Mouse (Mus musculus): ENCODE data around the gene Evc.
A peak's percentile ranks its signal among the peaks of the same experiment; 100 is the strongest.

The Evc gene

DNA sequence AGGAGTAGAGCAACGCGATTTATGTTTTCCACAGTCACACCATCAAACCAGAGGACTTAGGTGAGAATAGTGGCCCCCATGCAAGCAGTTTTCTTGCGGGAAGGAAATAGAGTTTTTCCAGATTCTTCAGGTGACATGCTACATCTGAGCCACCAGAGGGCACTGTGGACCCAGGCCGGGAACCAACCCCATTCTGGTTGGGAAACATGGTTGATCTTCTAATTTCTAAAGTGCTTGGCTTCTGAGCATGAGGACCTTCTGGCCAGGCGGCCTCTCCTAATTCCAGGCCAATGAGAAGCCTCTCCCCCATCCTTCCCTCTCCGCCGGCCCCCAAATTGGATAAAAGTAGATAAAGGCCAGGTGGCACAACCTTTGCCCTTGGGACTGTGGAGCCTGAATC lies 38.3 kb downstream of the Evc start:
- peak in 1 of 2 experiments; percentile 5 for DNase-seq

DNA sequence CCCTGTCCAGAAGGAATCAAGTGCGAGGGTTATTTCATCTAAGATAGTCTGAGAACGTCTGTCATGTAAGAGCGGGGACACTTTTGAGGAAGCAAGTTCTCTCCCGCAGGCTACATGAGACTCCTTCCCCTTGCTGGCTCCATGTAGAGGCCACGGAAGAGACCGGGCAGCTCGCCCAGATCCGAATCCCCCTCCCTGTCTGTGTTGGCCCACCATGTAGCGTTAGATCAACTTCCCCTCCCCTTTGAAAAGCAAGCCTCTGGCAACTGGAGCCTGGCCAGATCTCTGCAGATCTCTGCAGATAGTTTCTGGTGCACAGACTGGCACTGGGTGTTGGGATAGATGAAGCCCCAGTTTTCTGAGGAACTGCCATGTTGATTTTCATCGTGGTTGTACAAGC lies 40.0 kb downstream of the Evc start:
- DNase-seq = no peak

DNA sequence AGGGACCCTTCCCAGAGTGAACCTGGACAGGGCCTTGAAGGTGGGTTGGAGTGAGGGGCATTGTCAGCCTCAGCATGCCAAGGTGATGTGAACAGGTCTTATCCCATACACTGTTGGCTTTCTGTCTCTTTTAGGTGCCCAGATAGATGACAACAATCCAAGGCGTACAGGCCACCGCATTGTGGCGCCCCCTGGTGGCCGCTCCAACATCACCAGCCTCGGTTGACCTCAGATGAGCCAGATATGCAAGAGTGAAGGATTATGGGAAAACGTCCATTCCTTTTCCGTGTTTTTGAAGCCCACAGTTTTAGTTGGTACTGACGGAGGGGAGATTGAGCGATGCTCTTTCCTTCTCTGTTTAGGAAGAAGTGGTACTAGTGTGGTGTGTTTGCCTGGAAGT lies 45.7 kb downstream of the Evc start:
- no peak for DNase-seq

DNA sequence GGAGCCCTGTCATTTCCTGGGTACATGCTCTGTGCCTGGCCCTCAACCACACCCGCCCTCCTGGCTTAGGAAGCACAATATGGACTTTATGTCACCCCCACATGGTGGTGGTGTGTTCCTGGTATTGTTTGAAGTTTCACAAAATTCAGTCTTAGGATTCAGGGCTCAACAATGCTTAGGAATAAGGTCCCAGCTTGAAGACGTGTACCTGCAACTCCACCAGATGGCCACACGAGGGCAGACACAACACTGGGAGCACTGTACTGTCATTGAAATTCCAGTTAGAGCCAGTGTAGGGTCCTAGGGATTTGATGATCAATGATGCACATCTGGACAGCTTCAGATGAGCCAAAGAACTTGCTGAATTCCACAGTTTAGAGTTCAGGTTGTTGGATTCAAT lies 47.5 kb downstream of the Evc start:
- peak in 1 of 2 experiments; percentile 7 for DNase-seq

DNA sequence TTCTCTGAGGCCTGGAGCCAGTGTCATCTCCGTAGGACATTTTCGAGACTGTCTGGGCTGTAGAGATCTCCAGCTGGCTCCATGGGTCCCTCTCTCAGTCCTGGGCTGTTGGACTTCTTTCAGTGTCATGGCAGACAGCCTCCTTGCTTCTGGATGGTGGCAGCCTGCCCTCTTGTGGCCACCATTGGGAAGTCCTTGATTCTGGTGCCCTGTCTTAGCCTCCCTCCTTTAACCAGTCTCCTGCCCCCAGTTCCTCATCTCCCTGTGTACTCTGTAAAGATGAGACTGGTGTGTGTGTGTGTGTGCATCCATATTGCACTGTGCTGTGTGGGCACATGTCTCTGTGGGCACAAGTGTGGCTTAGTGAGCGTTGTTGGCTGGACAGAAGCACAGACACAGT lies 48.3 kb downstream of the Evc start:
- DNase-seq = peak in 1 of 2 experiments; percentile 19

DNA sequence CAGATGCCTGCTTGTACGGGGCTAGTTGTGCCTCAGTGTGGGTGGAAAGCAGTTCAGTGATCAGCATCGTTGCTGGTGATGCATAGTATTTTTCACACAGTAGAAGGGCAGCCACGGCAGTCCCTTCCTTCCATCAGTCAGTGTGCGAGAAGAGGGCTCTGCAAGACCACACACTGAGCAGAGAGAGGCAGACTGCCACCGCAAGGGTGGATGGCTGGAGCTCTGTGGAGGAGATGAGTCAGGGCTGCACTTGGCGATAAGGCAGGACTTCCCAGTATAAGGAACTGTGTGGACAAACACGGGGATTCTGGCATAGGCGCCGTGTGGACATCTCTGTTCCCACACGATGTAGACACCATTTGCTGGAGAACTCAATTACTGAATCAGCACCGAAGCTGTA lies 55.7 kb downstream of the Evc start:
- DNase-seq = no peak

DNA sequence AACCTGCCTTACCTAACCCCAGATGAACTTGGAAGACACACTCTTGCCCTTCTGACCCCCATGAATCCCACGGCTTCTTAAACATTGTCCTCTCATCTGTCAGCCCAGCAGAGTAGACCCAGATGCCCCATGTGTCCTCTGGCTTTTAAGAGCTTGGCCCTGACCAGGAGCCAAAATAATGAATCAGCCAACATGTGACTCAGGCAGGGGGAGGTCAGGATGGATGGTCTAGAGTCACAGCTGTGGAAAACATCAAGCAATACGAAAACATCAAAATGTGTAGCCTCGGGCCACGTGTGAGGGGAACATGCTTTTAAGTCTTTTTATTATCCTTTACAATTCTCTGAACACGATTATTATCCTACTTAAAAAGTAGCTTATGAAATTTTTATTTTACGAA lies 72.9 kb downstream of the Evc start:
- DNase-seq = no peak

DNA sequence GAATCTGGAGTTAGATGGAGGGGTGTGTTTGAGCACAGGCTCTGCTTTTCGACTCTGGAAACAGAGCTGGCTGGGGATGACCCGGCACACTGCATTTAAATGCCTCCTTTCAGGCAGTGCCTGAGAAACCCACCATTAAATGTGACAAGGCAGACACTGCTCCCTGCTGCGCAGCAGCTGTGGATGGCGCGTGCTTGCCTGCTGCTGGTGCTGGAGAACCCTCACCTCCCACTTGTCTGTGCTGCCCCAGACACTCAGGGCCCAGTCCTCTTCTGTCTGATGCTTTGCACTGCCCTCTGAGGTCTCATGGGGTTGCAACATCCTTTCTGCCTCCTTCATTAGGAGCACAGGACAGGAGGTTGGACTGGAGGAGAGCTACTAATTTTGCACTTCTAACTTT lies 75.0 kb downstream of the Evc start:
- no peak for DNase-seq

DNA sequence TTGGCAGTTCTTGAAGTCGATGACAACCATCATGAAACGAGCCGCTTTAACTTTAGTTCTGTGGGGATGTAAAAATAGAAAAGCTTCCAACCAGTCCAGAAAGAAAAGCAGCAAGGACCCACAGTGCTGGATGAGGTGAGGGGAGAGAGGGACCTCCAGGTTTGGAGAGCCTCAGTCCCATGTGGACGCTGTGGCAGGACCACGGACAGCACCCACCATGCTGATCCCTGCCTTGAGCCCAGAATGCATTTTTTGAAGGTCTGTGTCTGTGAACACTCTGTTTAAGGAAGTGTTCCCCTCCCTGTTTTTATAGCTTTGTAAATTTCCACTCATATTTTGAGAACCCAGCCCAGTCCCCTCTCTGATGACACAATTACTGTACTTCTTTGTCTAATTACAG lies 79.5 kb downstream of the Evc start:
- DNase-seq = no peak

DNA sequence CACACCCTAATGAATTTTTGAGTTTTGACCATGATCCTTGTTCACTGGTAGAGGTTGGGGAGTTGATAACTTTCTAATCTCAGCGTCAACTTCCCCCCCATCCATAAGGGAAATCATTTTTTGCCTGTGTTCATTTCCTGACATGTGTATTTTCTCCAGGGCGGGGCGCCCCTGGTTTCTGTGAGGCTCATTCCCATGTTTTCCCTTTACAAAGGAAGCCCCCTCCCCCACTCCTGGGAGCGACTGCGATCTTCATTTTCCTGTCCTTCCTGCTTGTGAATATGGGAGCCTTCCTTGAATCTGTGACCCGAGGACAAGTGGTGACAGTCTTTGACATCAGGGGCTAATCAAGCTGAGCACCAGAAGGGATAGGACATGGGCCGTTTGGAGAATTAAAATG lies 79.9 kb downstream of the Evc start:
- no peak for DNase-seq

DNA sequence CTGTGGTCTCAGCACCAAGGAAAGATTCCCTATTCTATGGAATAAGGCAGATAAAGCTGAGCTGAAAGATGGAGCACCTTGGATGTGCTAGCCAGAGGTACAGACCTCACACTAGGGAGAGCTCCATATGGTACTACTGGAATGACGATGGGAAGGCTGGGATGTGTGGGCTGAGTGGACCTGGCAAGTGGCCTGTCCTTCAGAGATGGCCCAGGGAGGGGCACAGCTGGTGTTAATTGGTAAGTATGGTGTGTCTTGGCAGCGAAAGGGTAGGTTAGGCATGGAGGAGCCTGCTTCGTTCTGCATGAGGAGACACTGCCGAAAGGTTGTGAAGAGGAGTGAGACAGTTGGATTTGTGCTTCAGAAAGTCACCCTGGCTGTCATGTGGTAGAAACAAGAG lies 82.2 kb downstream of the Evc start:
- DNase-seq = no peak

DNA sequence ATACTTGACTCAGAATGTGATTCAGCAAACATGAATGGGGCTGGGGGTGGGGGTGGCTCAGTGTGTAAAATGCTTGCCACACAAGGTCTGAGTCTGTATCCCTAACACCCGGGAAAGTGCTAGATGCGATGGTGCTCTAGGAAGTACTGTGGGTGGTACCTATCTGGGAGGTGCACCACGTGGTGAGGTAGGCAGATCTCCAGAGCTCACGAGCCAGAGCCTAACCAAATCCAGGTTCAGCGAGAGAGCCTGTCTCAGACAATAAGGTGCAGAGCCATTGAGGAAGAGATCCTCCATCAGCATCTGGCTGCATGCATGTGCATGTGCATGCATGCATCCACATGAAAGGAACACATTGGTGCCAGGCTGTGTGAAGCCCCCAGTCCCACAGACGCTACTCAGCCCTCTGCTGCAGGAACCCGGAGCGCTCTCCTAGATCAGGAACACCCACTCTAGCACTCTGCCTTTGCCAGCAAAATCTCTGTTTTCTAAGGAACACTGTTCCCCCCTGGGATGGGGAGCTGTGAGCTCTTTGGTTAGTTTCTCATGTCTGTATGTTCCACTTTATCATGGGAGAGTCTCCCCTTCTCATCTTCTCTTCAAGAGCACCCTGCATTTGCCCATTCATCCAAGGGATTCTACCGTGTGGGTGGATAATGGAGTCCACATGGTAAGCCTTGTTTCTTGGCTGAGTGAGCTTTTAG lies 84.4 kb downstream of the Evc start:
- DNase-seq = no peak

DNA sequence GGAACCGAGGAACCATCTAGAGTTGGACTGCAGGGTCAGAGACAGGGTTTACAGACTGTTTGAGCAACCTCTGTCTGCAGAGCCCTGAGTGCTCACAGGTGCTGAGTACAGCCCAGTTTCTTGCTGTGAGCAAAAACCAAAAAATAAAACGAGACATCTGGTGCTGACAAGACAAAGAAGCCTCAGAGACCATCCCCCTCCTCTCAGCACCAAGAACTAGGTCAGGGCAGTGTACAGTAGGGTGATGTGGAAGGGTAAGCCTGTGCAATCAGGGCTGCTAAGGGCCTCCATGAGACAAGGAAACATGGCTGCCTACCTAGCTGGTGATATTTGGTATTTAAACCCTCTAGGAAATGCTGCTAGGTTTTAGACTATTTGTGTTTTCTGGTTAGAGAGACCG lies 85.1 kb downstream of the Evc start:
- DNase-seq = no peak

DNA sequence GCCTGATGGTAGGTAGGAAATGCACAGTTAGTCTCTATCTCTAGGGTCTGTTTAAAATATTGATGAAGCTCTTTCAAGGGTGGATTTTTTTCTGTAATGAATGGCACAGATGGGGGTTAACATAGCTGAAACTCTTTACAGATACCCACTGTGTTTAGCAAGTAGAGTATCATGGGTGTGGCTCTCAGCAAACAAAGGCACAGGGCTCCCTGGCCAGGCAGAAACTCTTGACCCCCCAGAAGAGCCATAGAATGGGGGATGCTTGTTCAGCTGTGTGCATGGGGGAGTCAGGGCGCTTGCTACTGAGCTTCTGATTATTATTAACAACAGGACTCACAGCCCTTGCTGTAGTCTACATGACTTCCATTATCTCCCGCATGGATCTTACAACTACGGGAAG lies 87.8 kb downstream of the Evc start:
- no peak for DNase-seq

DNA sequence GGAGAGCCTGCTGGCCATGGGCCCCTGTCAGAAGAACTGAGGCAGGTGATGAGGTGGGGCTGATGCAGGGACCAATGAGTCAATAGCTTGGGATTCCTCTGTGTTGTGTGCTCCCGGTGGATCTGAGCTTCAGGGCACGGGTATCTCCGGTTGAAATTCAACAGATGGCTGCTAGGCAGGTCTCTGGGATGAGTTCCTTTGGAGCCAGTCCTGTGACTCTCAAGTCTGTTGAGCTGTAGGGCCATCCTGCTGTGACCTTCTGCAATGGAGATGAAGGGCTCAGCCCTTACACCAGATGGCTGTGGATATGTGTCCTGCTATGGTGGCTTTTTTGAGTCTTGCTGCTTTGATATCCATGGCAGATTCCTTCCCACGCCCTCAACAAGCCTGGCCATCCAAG lies 89.2 kb downstream of the Evc start:
- no peak for DNase-seq

DNA sequence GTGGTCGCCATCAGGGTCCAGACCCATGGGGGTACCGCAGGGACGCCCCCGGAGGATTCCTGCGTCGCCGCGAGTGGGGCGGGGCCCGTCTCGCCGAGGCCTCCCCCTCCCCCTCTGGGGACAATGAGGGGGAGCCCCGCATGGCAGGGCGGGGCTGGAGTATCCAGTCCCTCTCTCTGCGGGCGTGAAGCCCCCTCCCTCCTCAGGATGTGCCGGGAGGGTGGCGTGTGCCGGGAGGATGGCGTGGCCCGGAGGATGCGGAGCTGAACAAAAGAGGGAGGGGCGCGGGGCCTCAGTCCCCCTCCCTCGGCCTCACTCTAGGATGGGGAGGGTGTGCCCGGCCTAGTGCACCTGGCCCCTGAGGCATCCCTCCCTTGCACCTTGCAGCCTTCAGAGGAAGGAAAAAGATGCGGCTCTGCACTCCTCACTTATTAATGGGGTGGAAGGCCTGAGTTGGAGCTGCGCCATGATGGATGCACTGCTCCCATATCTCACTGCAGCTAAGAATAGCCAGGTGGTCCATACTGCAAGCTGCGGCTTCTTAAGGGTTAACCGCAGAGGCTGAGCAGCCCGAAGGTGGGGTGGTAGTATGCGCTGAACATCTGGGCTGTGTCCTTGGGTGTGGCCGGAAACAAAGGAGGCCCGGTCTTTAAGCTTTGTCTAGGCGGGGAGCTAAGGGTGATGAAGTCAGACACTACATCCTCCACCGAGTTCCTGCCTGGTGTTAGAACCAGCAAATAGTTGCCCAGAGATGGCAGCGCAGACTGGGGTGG lies 90.4 kb downstream of the Evc start:
- DNase-seq = no peak

DNA sequence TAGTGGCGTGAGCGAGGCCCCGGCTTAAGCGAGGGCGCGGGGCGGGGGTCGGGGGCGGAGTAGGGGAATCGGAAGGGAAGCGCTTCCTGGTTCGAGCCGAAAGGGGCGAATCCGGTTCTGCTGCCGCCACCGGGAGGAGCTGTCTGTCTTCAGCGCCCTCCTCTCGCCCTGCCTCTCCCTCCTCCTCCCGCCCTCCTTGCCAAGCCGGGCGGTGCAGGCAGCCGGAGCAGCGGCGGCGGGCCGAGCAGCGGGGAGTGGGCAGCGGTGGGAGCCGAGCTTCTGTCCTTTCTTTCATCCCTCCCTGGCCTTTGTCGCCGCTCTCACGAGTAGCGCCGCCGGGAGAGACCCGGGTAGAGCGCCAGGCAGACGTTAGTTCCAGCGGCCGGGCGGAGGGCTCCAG lies 91.0 kb downstream of the Evc start:
- no peak for DNase-seq

DNA sequence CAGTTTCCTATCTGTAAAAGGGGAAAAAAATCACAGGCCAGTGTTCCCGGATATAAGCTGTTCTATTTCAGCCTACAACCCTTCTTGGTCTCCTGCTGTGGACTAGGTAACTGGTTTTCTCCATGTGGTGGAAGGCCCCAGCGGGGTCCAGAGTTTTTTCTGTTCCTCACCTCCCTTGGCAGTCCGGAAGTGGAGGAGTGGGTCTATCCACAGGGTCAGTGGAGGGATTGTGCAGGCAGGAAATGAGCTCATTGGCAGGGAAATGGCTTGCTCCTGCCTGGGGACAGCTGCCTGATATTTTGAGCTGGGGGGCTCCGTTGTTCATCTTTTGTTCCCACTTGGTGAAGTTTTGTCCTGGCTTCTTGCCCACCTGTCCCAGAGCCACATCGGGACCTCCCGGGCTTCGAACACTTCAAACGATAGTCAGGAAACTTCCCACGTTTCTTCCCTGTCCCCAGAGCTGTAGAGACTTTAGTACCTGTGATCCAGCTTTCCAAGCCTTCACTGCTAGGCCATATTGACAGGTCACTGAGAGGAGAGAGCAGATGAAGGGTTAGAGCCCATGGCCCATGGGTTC lies 91.9 kb downstream of the Evc start:
- DNase-seq = no peak

DNA sequence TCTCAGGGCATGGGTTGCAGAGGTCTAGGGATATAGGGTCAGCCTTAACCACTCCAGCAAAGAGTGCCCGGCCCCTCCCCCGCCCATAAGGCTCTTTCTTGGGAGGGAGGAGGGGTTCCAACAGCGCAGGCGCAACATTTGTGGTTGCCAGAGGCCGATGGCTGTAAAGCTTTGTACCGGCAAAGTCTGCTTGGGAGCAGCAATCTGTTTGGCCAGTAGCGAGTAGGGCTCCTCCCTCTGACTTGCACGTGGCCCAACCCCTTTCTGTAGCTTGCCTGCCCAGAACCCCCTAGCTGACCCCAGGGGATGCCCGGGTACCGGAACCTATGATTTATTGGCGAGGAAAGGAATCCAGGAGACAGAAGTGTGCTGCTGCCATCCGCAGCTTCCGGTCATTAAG lies 92.5 kb downstream of the Evc start:
- no peak for DNase-seq

DNA sequence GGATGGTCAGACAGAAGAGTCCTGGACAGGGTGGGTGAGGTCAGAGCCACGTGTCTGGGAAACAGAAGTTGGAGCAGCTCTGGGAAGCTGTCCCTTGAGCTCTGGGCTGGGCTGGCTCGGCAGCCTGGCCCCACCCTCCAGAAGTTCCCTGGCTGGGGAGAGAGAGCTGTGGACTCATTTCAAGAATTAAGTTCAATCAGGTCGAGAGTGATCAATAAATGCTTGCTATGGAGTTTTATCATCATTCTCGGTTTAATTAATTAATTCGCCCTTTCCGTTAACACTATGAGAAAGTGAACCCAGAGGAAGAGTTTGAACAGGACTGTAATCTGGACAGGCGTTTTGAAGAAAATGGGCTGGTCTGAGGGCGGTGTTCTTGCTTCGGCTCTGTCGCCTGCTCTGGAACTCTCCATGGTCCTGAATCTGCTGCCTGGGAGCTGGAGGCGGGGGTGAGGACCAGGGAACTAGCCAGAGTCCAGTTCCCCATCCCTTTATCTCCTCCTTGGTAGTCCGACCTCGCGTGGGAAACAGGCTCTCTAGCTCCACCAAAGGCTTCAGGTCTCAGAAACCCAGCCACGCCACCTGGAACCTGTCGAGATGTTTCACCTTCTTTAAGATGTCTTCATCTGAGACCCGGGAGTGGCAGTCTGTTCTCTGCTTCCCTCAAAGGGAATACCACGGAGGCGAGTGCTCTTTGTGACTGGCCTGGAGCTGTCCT lies 93.4 kb downstream of the Evc start:
- peak in 1 of 2 experiments; percentile 19 for DNase-seq

DNA sequence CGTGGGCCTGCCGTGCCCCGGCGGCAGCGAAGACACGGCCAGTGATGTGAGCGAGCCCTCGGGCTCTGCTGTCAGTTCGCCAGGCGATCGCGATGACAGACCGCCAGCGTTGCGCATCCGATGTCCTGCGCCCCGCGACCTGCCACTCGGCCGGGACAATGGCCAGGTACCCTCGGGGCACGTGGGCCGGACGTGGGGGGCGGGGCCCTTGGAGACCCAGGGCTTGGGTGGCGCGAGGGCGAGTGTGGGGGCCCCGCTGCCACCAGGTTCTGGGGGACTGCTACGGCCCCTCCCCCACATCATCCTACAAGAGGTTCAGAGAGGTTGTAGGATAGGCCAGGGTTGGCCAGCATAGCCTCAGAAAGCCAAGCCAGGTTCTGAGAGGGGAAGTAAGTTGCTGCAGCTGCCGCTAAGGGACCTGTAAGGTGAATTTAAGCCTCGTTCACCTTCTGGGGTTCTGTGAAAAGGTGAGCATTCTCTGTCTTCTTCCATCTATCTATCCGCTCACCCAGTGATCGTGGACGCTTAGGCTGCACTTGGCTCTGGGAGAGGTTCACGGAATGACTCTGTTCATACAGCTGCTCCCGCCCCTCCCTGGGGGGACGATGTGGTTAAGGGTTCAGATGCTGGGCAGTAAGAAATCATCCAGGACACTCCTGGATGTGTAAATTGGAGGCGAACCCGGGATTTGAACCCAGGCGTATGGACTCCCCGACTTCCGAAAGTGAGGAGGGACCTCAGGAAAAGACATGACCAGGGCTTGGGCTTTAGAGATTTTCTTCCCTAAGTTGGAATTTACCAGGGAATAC lies 94.1 kb downstream of the Evc start:
- DNase-seq = no peak

DNA sequence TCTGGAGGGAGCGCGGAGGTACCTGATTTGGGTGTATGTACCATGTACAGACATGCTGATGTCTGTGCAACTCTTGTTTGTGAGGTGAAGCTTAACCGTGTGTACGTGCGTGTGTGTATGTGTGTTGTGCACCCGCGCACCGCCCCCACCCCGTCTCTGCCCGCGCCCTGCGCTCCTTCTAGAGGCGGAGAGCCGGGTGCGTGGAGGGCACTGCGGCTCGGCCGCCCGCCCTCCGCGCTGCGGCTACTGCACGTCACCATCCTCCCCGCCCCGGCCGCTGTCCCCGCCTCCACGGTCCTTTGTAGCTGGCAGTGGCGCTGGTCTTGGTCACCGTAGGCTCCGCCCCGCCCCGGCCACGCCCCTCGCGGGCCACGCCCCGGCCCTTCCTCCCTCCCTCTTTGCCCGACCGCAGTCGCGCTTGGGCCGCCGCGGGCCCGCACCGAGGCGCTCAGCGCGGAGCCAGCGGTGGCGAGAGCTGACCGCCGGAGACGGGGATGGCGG lies 95.0 kb downstream of the Evc start, which contains the start of gene Crmp1:
Gene Crmp1 (plus strand): TSS at position 290 of the 501 bp plus-strand sequence.
- DNase-seq = no peak

All from spleen, adult 18-20 months (tissue).